Mouse (Mus musculus): ENCODE data around the gene Ifi209.

DNA sequence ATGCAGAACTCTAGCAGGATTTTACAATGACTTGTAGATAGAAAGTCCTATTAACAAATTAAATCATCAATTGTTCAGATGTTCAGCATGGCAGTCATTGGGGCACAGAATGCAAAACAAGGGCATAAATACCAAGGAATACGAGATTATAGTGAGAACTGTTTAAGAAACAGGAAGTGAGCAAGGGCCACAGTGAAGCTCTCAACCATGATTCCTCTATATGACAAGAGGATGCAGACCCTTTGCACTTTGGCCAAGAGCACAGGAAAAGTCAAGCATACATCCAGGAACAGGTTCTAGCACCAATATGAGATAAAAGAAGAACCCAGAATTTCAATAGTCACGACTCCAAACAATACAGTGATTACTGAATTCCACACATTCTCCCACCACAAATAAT, 4.0 kb upstream of the Ifi209 start:
- TF ChIP-seq GATA1 (IDR thresholded peaks at IDR 0.05; ENCODE audit: borderline replicate concordance, low read length) (no peak), FLI1 (IDR thresholded peaks at IDR 0.05; ENCODE audit: low read length) (no peak)
